Mouse (Mus musculus): ENCODE data around the gene Polm. TPM values are rescaled to one million over a fixed set of nuclear protein-coding genes. Genes with fewer than 3 reads are reported as not detected.
"Not testable (repeated sequence)": the region's sequence is repeated elsewhere in the genome, so short reads cannot be mapped to it uniquely, and the experiment has no call there.

Gene Polm
- total RNA-seq, 2 experiments from 2014 or later: 8.5 to 8.7 TPM

DNA sequence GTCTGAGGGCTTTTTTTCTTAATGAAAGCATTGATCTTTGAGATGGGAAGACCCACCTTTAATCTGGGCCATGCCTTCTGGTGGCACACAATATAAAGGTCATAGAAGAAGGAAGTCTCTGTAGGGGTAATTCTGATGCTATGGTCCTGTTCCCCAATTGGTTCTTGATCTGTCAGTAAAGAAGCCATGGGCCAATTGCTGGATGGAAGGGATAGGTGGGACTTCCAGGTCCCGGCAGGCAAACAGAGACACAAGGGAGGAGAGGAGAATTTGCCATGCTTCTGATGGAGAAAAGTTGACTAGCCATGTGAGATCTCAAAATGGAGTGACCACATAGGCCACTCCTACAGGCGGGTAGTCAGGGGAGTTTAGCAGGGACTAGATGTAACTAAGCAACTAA lies 18.6 kb downstream of the Polm start:
- DNase-seq (ENCODE audit: extremely low spot score in 1 of 2, low spot score in 2 of 2): no peak
- intact Hi-C loops (cut with DNase I): no loop called here

DNA sequence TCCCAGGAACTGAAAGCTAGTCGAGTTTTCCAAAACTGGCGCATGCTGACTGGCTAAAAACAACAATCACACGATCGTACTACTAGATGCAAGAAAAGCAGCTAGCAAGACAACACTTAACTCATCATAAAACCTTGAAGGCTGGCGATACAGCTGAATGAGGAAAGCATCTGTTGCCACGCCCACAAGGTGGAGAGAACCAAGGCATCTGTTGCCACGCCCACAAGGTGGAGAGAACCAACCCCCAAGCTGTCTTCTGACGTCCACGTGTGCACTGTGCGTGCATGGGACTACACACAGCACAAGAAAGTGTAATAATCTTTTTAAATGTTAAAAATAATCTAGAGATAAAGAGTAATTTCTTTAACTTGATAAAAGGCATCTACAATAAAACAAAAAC lies 24.4 kb downstream of the Polm start:
- intact Hi-C loops (cut with DNase I): no loop called here
- no peak for DNase-seq (ENCODE audit: extremely low spot score in 1 of 2, low spot score in 2 of 2)

DNA sequence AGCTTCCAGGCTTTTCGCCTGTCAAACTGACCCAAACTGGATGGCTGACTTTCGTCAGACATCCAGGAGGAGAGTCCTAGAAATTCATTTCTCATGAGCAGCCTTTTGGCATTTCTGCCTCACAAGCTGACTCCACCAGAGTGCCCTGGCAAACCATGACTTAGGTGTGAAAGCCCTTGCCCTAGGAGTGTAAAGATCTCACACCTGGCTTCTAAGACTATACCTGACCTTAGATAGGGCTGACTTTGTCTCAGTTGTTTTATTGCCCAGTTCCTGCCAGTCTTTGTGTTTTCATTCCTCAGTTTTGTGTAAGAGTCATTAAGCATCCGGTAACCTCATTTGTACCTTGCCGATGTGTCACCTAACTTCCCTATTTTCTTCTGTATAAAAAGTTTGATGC lies 28.3 kb downstream of the Polm start:
- intact Hi-C loops (cut with DNase I); DNase-seq (ENCODE audit: extremely low spot score in 1 of 2, low spot score in 2 of 2): not testable (repeated sequence)

DNA sequence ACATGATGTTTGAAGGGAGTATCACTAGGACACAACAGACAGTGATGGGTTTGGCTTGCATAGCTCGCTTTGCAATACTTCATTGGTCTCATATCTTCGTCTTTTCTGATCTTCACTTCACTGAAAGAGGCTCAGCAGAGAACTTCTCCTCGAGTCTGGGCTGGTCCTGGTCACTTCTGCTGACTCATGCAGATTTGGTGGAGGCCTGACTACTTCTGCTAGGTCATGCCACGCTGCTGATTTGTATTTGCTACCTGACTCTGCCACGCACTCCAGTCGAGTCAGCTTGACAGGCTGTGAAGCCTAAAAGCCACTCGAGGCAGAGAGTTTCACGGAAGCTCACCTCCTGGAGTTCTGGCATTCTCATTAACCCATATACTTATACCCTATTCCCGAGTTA lies 29.9 kb downstream of the Polm start:
- no peak for DNase-seq (ENCODE audit: extremely low spot score in 1 of 2, low spot score in 2 of 2)
- intact Hi-C loops (cut with DNase I): no loop called here

- intact Hi-C loops (cut with DNase I): no loop called here
- DNase-seq (ENCODE audit: extremely low spot score in 1 of 2, low spot score in 2 of 2): no peak
Measured at GRCm38 (mm10) chr11:5805711-5806110, 32.1 kb downstream of the Polm start.

GRCm38 (mm10) chr11:5804174-5804573 lies 33.6 kb downstream of the Polm start:
- intact Hi-C loops (cut with DNase I): no loop called here
- DNase-seq (ENCODE audit: extremely low spot score in 1 of 2, low spot score in 2 of 2): no peak

- intact Hi-C loops (cut with DNase I): no loop called here
- peak in 1 of 2 experiments; percentile 39 for DNase-seq (ENCODE audit: extremely low spot score in 1 of 2, low spot score in 2 of 2)
Measured at GRCm38 (mm10) chr11:5803551-5803981, 34.2 kb downstream of the Polm start, which contains the start of gene Pgam2. Gene Pgam2 (minus strand): TSS chr11:5803733.

DNA sequence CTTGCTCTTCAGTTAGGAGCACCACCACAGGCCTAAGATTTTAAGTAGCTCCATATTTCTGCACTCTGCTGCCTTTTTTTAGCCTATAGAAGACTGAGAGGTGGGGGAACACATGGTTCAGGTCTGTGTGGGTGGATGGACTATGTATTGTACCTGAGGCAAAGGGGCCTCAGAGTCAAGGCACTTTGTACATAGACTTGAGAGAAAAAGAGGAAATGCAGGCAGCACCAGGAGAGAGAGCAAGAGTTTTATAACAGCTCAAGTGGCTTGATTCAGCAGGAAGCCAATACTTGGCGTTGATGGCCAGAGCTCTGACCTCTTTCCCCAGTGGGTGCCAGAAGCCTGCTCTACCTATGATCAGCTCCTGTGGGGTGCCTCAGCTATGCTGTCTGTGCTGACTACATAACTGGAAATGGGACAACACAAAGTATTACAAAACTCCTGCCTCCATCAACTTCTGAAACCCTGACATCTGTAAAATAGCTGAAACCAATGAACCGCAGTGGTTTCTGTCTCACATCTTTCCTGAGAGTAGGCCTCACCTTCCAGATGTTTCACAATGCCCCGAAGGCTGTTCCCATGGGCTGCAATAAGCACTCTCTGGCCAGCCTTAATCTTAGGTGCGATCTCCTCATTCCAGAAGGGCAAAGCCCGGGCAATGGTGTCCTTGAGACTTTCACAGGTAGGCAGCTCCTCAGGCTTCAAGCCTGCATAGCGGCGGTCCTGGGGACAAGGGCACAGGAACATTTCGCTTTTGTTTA lies 35.2 kb downstream of the Polm start:
- no peak for DNase-seq (ENCODE audit: extremely low spot score in 1 of 2, low spot score in 2 of 2)
- intact Hi-C loops (cut with DNase I): no loop called here

DNA sequence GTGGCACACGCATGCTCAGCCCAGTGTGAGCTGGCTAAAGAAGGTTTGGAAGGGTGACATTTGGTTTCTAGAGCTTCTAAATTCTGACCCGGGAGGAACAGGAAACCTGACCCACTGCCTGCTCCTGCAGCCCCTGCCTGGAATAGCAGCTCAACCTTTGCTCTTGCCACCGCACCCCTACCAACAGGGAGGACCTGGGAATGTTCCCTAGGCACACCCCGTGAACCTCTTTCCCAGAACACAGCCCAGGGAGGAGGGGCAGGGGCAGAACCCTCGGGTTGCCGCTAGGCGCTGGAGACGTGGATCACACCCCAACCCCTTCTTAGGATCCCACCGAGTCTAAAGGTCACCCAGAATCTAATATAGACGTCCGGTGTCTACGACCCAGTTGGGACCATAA lies 35.8 kb downstream of the Polm start:
- intact Hi-C loops (cut with DNase I): no loop called here
- no peak for DNase-seq (ENCODE audit: extremely low spot score in 1 of 2, low spot score in 2 of 2)

GRCm38 (mm10) chr11:5801511-5801910 lies 36.3 kb downstream of the Polm start:
- intact Hi-C loops (cut with DNase I): no loop called here
- DNase-seq (ENCODE audit: extremely low spot score in 1 of 2, low spot score in 2 of 2): no peak

GRCm38 (mm10) chr11:5799621-5800490 lies 38.0 kb downstream of the Polm start:
- intact Hi-C loops (cut with DNase I): no loop called here
- DNase-seq (ENCODE audit: extremely low spot score in 1 of 2, low spot score in 2 of 2): peak in 1 of 2 experiments; percentile 30

- intact Hi-C loops (cut with DNase I): no loop called here
- DNase-seq (ENCODE audit: extremely low spot score in 1 of 2, low spot score in 2 of 2): no peak
Measured at GRCm38 (mm10) chr11:5797928-5798327, 39.9 kb downstream of the Polm start.

GRCm38 (mm10) chr11:5797371-5797770 lies 40.4 kb downstream of the Polm start:
- intact Hi-C loops (cut with DNase I): no loop called here
- DNase-seq (ENCODE audit: extremely low spot score in 1 of 2, low spot score in 2 of 2): no peak

GRCm38 (mm10) chr11:5796939-5797338 lies 40.9 kb downstream of the Polm start:
- intact Hi-C loops (cut with DNase I): no loop called here
- DNase-seq (ENCODE audit: extremely low spot score in 1 of 2, low spot score in 2 of 2): no peak

GRCm38 (mm10) chr11:5795706-5796105 lies 42.1 kb downstream of the Polm start:
- intact Hi-C loops (cut with DNase I): no loop called here
- DNase-seq (ENCODE audit: extremely low spot score in 1 of 2, low spot score in 2 of 2): peak in 1 of 2 experiments; percentile 36

DNA sequence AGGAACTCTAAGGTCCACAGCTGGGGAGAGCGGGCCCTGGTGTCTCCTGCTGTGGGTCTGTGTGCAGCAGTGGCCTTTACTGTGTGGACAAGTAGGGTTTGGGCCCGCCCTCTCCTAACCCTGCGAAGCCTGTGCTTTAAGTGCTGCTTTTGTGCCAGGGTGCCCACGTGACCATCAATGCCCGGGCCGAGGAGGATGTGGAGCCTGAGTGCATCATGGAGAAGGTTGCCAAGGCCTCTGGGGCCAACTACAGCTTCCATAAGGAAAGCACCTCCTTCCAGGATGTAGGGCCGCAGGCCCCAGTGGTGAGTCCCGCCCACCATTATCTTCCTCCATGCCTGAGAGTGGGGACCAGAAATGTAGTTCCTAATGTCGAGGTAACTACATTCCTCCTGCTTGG lies 42.5 kb downstream of the Polm start:
- intact Hi-C loops (cut with DNase I): no loop called here
- no peak for DNase-seq (ENCODE audit: extremely low spot score in 1 of 2, low spot score in 2 of 2)

DNA sequence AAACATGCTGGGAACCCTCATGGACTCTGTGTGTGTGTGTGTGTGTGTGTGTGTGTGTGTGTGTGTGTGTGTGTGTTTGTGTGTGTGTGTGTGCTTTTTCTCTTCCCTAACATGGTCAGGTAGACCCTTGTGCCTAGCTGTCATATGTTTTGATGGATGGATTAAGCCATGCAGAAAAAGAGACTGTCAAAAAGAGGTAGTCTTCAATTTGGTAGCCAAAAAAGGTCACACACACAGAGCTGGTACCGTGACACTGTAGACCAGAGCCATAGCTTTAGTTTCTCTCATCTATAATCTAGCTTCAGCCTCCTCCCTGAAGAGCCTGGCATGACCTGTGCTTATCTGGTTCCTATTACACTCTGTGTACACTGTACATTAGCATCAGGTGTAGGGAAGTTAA lies 47.4 kb downstream of the Polm start:
- DNase-seq (ENCODE audit: extremely low spot score in 1 of 2, low spot score in 2 of 2): no peak
- intact Hi-C loops (cut with DNase I): no loop called here

GRCm38 (mm10) chr11:5789754-5790333 lies 48.0 kb downstream of the Polm start:
- intact Hi-C loops (cut with DNase I): no loop called here
- no peak for DNase-seq (ENCODE audit: extremely low spot score in 1 of 2, low spot score in 2 of 2)

DNA sequence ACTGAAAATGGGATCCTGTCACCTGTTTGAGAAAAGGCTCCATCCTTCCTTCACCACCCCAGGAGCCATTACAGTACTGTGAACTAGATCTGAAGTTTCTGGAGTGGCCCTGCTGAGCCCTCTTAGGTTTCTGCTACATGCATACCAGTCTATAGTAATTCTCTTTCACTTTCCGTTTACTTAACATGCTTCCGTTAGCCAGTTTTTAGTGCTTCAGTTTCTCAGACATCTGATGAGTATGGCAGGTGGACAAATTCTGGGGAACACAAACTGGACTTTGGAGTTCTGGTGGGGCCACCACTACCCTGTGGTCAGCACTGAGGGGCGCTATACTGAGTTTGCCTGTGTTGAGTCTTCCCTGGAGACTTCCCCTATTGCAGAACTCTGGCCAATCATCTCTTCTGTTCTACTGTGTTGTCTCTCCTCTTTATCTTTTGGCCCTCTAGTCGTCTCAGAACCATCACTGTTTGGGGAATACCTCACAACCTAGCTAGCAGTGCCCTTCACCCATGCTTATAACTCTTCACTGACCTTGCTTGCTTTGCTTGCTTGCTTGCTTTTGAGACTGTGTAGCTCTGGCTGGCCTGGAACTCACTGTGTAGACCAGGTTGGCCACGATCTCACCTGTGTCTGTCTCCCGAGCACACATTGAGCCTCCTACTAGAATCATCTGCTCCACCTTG lies 48.6 kb downstream of the Polm start:
- intact Hi-C loops (cut with DNase I): no loop called here
- no peak for DNase-seq (ENCODE audit: extremely low spot score in 1 of 2, low spot score in 2 of 2)
